Mouse (Mus musculus) heart, embryonic 10.5 days (tissue): Measurements from ENCODE around the gene Hsbp1. TPM values are rescaled to one million over a fixed set of nuclear protein-coding genes. Genes with fewer than 3 reads are reported as not detected.
"Not testable (repeated sequence)": the region's sequence is repeated elsewhere in the genome, so short reads cannot be mapped to it uniquely, and the experiment has no call there.

Experiments
- DNase-seq: peaks from one replicate; pipeline ENCODE4 v3.0.0-alpha.2; 2017; ENCODE audit warnings: low spot score
- H3K27ac ChIP-seq: fragments of 300-500 bp; sonication (generic); 2 replicates; pipeline ENCODE4 v1.5.1; 2016; ENCODE audit warnings: mild to moderate bottlenecking
- H3K27me3 ChIP-seq: fragments of 300-500 bp; sonication (generic); 2 replicates; pipeline ENCODE4 v1.6.1; 2016; ENCODE audit warnings: mild to moderate bottlenecking; ENCODE audit not compliant: poor library complexity, insufficient read depth, severe bottlenecking
- H3K36me3 ChIP-seq: fragments of 300-500 bp; sonication (generic); 2 replicates; pipeline ENCODE4 v1.6.1; 2016; ENCODE audit warnings: mild to moderate bottlenecking, moderate library complexity
- H3K4me1 ChIP-seq: fragments of 300-500 bp; sonication (generic); 2 replicates; pipeline ENCODE4 v1.6.1; 2016; ENCODE audit warnings: mild to moderate bottlenecking
- H3K4me3 ChIP-seq: fragments of 300-500 bp; sonication (generic); 2 replicates; pipeline ENCODE4 v1.5.1; 2016; ENCODE audit warnings: mild to moderate bottlenecking, moderate library complexity
- H3K9me3 ChIP-seq: fragments of 300-500 bp; sonication (generic); 2 replicates; pipeline ENCODE4 v1.6.1; 2016; ENCODE audit warnings: mild to moderate bottlenecking, moderate library complexity
- WGBS: fragments of 180-500 bp; shearing (Covaris S2); methylation state at CpG from one replicate; pipeline ENCODE4 v1.1.7; 2016; 5-methylcytosine and 5-hydroxymethylcytosine counted together
- polyA plus RNA-seq: library from polyadenylated mRNA; unstranded; fragments of >200 nt; fragmentation: Nextera tagmentation; extraction: Ambion mirVana; gene quantifications from 2 replicates; pipeline ENCODE4 v1.2.1, GENCODE M21; 2016

Gene Hsbp1
- 250 and 267 TPM in 2 replicates for polyA plus RNA-seq

GRCm38 (mm10) chr8:119344190-119344856, at the start of gene Hsbp1:
Hsbp1 (plus strand) TSS chr8:119344488.
- Histone ChIP-seq H3K27ac (peak within 1 kb of the TSS; percentile 94), H3K9me3 (no peaks in the 10 kb centered on the region), H3K4me3 (peak within 1 kb of the TSS; percentile 99), H3K36me3 (peaks cover 31% of the 10 kb centered on the region), H3K4me1 (peaks cover 8% of the 10 kb centered on the region), H3K27me3 (no peaks in the 10 kb centered on the region)
- 3% methylated on average over 52 of the region's 52 CpGs for WGBS
- peak; percentile 99 for DNase-seq

DNA sequence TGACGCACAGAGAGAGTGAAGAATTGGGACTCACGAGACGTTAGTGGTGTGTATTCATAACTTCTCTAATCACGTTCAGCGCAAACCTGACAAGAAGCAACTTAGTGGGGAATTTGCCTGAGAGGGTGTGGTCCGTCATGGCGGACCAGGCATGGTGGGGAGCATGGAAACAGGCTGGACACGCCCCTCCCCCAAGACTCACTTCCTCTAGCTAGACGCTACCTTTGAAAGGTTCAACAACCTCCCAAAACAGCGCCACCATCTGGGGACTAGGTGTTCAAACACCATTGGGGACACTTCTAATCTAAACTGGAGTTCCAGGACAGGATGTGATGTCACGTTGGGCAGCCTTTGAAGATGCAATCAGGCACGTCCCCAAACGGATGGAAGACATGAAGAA, 48.8 kb upstream of the Hsbp1 start:
- Histone ChIP-seq H3K4me1 (no peaks in the 10 kb centered on the region), H3K27ac (no peak overlapping the region), H3K9me3 (0 out of 2 replicates have a peak, but pooled peaks cover 3% of the 10 kb centered on the region), H3K36me3 (no peaks in the 10 kb centered on the region), H3K4me3 (no peak overlapping the region), H3K27me3 (no peaks in the 10 kb centered on the region)
- no peak for DNase-seq
- 80% methylated on average over 13 of the region's 13 CpGs for WGBS

- 27% methylated on average over 3 of the region's 3 CpGs for WGBS
- H3K4me1 ChIP-seq, DNase-seq, H3K9me3 ChIP-seq, H3K36me3 ChIP-seq, H3K27ac ChIP-seq, H3K4me3 ChIP-seq, H3K27me3 ChIP-seq: not testable (repeated sequence)
Observed at GRCm38 (mm10) chr8:119297752-119298151, 46.5 kb upstream of the Hsbp1 start.

- no peaks in the 10 kb centered on the region for H3K36me3 ChIP-seq
- 0 out of 2 replicates have a peak, but pooled peaks cover 3% of the 10 kb centered on the region for H3K9me3 ChIP-seq
- 87% methylated on average over 5 of the region's 5 CpGs for WGBS
- no peaks in the 10 kb centered on the region for H3K4me1 ChIP-seq
- no peak for DNase-seq
- no peaks in the 10 kb centered on the region for H3K27me3 ChIP-seq
- no peak overlapping the region for H3K4me3 ChIP-seq
- H3K27ac ChIP-seq, result no peak overlapping the region
Observed at GRCm38 (mm10) chr8:119300335-119300734, 44.0 kb upstream of the Hsbp1 start.

- H3K9me3 ChIP-seq, result 0 out of 2 replicates have a peak, but pooled peaks cover 3% of the 10 kb centered on the region
- 74% methylated on average over 8 of the region's 8 CpGs for WGBS
Observed at GRCm38 (mm10) chr8:119304196-119304595, 40.1 kb upstream of the Hsbp1 start.

DNA sequence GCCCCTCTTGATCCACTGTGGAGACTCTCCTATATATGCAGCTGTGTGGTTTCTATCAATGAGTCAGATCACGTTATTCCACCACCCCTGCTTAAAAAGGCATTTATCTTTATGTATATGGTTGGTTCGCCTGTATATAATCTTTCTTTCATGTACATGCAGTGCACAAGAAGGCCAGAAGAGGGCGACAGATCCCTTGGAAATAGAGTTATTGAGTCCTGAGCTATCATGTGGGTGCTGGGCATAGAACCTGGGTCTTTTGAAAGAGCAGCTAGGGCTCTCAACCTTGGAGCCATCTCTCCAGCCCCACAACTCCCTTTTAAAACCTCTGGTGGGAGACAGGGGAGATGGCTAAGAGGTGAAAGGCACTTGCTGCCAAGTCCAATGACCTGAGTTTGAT, 32.9 kb upstream of the Hsbp1 start:
- no peak overlapping the region for H3K4me3 ChIP-seq
- no peaks in the 10 kb centered on the region for H3K4me1 ChIP-seq
- H3K36me3 ChIP-seq, result no peaks in the 10 kb centered on the region
- no peaks in the 10 kb centered on the region; the same call in 1 of the 2 replicates for H3K27me3 ChIP-seq
- no peak overlapping the region for H3K27ac ChIP-seq
- no peak for DNase-seq
- WGBS, result 24% methylated on average over 3 of the region's 3 CpGs
- no peaks in the 10 kb centered on the region for H3K9me3 ChIP-seq

More at GRCm38 (mm10) chr8:119304196-119304595, 40.1 kb upstream of the Hsbp1 start:
- Histone ChIP-seq H3K27ac (no peak overlapping the region), H3K36me3 (no peaks in the 10 kb centered on the region), H3K4me3 (no peak overlapping the region), H3K27me3 (no peaks in the 10 kb centered on the region), H3K4me1 (no peaks in the 10 kb centered on the region)
- DNase-seq, result no peak

DNA sequence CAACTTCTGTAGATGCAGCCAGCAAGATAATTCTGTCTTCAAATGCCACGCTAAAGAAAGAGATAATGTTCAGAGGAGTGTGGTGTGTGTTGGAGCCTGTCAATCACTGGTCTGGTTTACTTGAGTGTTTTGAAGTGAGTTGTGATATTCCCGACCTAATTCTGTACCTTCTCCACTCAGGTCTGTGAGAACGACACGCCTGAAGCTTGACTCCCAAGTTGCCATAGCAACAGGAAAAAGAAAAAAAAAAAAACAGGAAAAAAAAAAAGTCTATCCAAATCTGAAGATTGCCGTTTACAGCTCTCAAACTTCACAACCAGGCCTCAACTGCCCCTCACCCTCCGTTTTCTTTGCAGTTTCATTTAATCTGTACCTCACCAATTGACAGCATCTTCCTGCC, 21.1 kb upstream of the Hsbp1 start:
- H3K4me1 ChIP-seq, result no peaks in the 10 kb centered on the region
- 61% methylated on average over 6 of the region's 6 CpGs for WGBS
- no peaks in the 10 kb centered on the region for H3K9me3 ChIP-seq
- no peaks in the 10 kb centered on the region for H3K27me3 ChIP-seq
- no peaks in the 10 kb centered on the region for H3K36me3 ChIP-seq
- no peak overlapping the region for H3K27ac ChIP-seq
- H3K4me3 ChIP-seq, result no peak overlapping the region
- no peak for DNase-seq

DNA sequence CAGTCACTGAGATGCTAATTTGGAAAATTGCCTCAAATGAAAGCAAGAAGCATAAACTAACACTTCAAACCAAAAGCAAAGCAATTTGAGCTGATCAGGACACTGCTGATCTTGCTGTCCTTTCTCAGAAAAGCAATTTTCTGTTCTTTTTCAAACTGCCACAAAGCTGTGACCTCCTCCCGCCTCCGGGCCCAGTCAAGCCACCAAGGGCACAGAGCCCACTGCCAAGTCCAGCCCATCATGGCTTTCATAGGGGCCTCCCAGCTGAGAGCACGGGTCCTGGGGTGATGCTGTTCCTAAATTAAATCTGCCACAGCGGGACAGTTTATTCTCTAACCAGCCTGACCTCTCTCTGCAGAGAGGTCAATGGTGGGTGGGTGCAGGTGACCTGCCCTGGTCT, 4.7 kb upstream of the Hsbp1 start:
- Histone ChIP-seq H3K4me1 (no peaks in the 10 kb centered on the region), H3K36me3 (no peaks in the 10 kb centered on the region), H3K9me3 (no peaks in the 10 kb centered on the region), H3K27me3 (no peaks in the 10 kb centered on the region), H3K4me3 (no peak overlapping the region), H3K27ac (no peak overlapping the region)
- no peak for DNase-seq
- 83% methylated on average over 4 of the region's 4 CpGs for WGBS

GRCm38 (mm10) chr8:119343606-119344005, 682 bp upstream of the Hsbp1 start:
- peaks cover 8% of the 10 kb centered on the region for H3K4me1 ChIP-seq
- H3K27me3 ChIP-seq, result no peaks in the 10 kb centered on the region
- no peaks in the 10 kb centered on the region for H3K9me3 ChIP-seq
- WGBS, result 75% methylated on average over 3 of the region's 3 CpGs
- H3K4me3 ChIP-seq, result peak overlapping the region; percentile 99; the same call in 1 of the 2 replicates
- no peak for DNase-seq
- H3K27ac ChIP-seq, result 0 out of 2 replicates have a peak overlapping the region, but pooled peaks have one; percentile 94
- H3K36me3 ChIP-seq, result peaks cover 24% of the 10 kb centered on the region

GRCm38 (mm10) chr8:119345029-119345682, 868 bp downstream of the Hsbp1 start:
- Histone ChIP-seq H3K4me3 (peak overlapping the region; percentile 99), H3K27me3 (no peaks in the 10 kb centered on the region), H3K4me1 (peaks cover 8% of the 10 kb centered on the region), H3K27ac (peak overlapping the region; percentile 94), H3K36me3 (peaks cover 37% of the 10 kb centered on the region), H3K9me3 (no peaks in the 10 kb centered on the region)
- no peak for DNase-seq
- 46% methylated on average over 22 of the region's 22 CpGs for WGBS

DNA sequence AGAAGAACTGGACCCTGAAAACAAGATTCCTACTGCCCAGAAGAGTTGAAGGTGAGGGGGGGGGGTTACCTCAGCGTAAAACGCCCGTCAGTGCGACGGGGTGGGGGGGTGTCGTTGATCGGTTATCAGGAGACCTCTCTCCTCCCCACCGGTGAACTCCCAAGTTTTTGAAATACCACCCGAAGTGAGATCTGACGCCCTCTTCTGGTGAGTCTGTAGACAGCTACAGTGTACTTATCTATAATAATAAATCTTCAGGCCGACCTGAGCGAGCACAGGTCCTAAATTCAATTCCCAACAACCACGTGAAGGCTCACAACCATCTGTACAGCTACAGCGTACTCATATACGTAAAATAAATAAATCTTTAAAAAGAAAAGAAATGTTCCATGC, 1.4 kb downstream of the Hsbp1 start:
- Histone ChIP-seq H3K27ac (no peak overlapping the region), H3K27me3 (no peaks in the 10 kb centered on the region), H3K4me1 (peaks cover 10% of the 10 kb centered on the region), H3K9me3 (no peaks in the 10 kb centered on the region), H3K36me3 (peaks cover 42% of the 10 kb centered on the region), H3K4me3 (peak overlapping the region; percentile 99; the same call in 1 of the 2 replicates)
- 73% methylated on average over 15 of the region's 15 CpGs for WGBS
- no peak for DNase-seq

DNA sequence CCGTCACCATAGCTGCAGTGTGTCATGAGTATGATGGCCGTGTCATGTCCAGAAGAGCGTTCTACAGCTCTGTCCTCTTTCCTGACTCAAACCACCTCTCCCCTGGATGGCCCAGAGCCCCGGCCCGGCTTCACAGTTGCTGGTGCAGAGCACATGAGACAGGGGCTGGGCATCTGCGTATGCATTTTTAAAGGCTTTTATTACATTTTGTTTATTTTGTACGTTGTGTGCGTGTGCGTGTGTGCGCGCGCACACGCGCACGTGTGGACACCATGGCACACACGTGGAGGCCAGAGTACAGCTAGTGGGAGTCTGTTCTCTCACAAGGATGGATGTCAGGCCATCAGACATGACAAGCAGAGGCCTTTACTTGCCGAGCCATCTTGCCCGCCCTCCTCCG, 7.4 kb downstream of the Hsbp1 start:
- WGBS, result 91% methylated on average over 19 of the region's 19 CpGs
- peaks cover 47% of the 10 kb centered on the region for H3K36me3 ChIP-seq
- H3K27me3 ChIP-seq, result no peaks in the 10 kb centered on the region

GRCm38 (mm10) chr8:119352977-119353658, 8.8 kb downstream of the Hsbp1 start:
- peaks cover 6% of the 10 kb centered on the region; the same call in 1 of the 2 replicates for H3K4me1 ChIP-seq
- peak overlapping the region; percentile 2; the same call in 1 of the 2 replicates for H3K27ac ChIP-seq
- H3K9me3 ChIP-seq, result no peaks in the 10 kb centered on the region
- H3K4me3 ChIP-seq, result no peak overlapping the region
- DNase-seq, result peak; percentile 72
- peaks cover 33% of the 10 kb centered on the region for H3K36me3 ChIP-seq
- H3K27me3 ChIP-seq, result no peaks in the 10 kb centered on the region
- 70% methylated on average over 10 of the region's 10 CpGs for WGBS

More for the DNA sequence above, 7.4 kb downstream of the Hsbp1 start:
- DNase-seq, result peak; percentile 63
- Histone ChIP-seq H3K4me3 (no peak overlapping the region), H3K4me1 (peaks cover 6% of the 10 kb centered on the region; the same call in 1 of the 2 replicates), H3K9me3 (no peaks in the 10 kb centered on the region), H3K27ac (no peak overlapping the region)
